Mouse (Mus musculus): Measurements from ENCODE around the gene Magi3. TPM values are rescaled to one million over a fixed set of nuclear protein-coding genes. Genes with fewer than 3 reads are reported as not detected.

Magi3 gene
- total and polyA plus RNA-seq, 3 experiments, result 0.68 to 2.6 (median 1.8) TPM

DNA sequence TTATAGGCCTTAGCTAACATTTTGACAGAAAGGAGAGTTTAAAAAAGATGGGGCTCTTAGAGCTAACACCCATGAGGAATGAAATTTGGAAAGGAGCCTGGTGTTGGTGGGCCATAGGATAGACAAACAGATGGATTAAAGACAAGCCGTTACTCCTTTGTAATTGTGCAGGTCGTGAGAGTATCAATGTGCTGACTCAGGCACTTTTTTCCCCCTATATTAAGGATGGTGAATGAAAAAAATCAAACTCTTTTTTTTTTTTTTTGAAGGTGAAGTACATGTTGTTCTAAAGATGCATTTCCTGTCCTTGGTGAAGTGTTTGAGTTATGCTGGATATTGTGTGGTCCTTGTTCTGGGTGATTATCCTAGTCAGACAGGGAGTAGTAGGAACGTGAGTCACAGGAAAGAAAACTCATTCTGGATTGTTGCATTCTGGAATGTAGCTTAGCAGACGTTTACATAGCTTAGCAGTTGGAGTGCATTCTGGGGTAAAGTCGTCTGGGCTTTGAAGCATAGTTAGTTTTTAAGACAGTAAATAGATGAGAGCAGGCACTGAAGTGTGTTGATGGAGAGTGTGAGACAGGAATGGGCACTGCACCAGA is 232.2 kb downstream of the Magi3 start:
- H3K36me3 ChIP-seq (replicated peaks in 1 of 2; ENCODE audit: control insufficient read depth in 1 of 2, insufficient read depth in 1 of 2, low read length in 1 of 2), result peaks cover 59 to 89% of the 10 kb centered on the region in 2 experiments
- no peak for DNase-seq (ENCODE audit: extremely low read depth)
- H3K27ac ChIP-seq (ENCODE audit: insufficient read depth, low read depth), result no peak overlapping the region
- H3K9ac ChIP-seq (ENCODE audit: insufficient read depth, low read depth), result no peak overlapping the region
- peaks cover 0 to 12% of the 10 kb centered on the region in 2 experiments; a peak in 1 of 4 replicates for H3K4me1 ChIP-seq (ENCODE audit: control insufficient read depth in 1 of 2, insufficient read depth in 2 of 2)
- no peak overlapping the region for H3K4me3 ChIP-seq (replicated peaks in 1 of 3; ENCODE audit: low read depth in 2 of 3, low read length in 2 of 3, poor library complexity in 1 of 3)
- H3K9me3 ChIP-seq (replicated peaks; ENCODE audit: low read length), result no peaks in the 10 kb centered on the region
- no peaks in the 10 kb centered on the region for H3K27me3 ChIP-seq (replicated peaks)
- in situ Hi-C loops (cut with MboI; ENCODE audit: low pct_ligation_motif_present, low pct_unique_long_range_greater_than_20kb, low sequenced_read_pairs) (no loop called here), dilution Hi-C loops (cut with MboI; ENCODE audit: extremely low pct_ligation_motif_present, extremely low pct_unique_long_range_greater_than_20kb, low sequenced_read_pairs) (no loop called here)
- H3K4me2 ChIP-seq (ENCODE audit: insufficient read depth, low read depth, poor library complexity, severe bottlenecking), result no peak overlapping the region
- H3K79me2 ChIP-seq (replicated peaks; ENCODE audit: control insufficient read depth, extremely low read depth, insufficient read depth, poor library complexity, severe bottlenecking), result no peaks in the 10 kb centered on the region
- TF ChIP-seq CHD1 (IDR thresholded peaks at IDR 0.05; ENCODE audit: low read depth, low read length) (no peak), MAFK (IDR thresholded peaks at IDR 0.05; ENCODE audit: insufficient replicate concordance, low read length) (peak; percentile 79)

DNA sequence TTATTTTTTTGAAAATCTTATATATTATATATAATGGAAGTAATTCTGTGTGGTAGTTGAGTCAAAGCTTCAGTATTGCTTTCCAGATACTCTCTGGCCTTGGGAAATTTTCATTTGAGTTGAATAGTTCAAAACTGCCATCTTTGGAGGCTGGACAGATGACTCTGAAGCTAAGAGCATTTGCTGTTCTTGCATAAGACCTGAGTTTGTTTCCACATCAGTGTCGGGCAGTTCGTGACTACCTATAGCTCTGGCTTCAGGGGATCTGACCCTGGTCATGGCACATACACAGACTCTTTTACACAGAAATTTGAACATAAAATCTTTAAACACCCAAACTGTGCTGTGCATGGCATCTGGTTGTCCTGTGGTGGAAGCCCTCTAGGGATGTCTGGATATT is 235.0 kb downstream of the Magi3 start:
- Histone ChIP-seq H3K79me2 (replicated peaks; ENCODE audit: control insufficient read depth, extremely low read depth, insufficient read depth, poor library complexity, severe bottlenecking) (no peaks in the 10 kb centered on the region), H3K36me3 (replicated peaks in 1 of 2; ENCODE audit: control insufficient read depth in 1 of 2, insufficient read depth in 1 of 2, low read length in 1 of 2) (peaks cover 52 to 88% of the 10 kb centered on the region in 2 experiments), H3K9me3 (replicated peaks; ENCODE audit: low read length) (no peaks in the 10 kb centered on the region), H3K27ac (ENCODE audit: insufficient read depth, low read depth) (no peak overlapping the region), H3K4me1 (ENCODE audit: control insufficient read depth in 1 of 2, insufficient read depth in 2 of 2) (peaks cover 0 to 4% of the 10 kb centered on the region in 2 experiments; a peak in 1 of 4 replicates), H3K27me3 (replicated peaks) (no peaks in the 10 kb centered on the region), H3K4me3 (replicated peaks in 1 of 3; ENCODE audit: low read depth in 2 of 3, low read length in 2 of 3, poor library complexity in 1 of 3) (no peak overlapping the region), H3K4me2 (ENCODE audit: insufficient read depth, low read depth, poor library complexity, severe bottlenecking) (no peak overlapping the region), H3K9ac (ENCODE audit: insufficient read depth, low read depth) (no peak overlapping the region)
- dilution Hi-C loops (cut with MboI; ENCODE audit: extremely low pct_ligation_motif_present, extremely low pct_unique_long_range_greater_than_20kb, low sequenced_read_pairs), result no loop called here
- TF ChIP-seq EP300 (IDR thresholded peaks at IDR 0.05; ENCODE audit: low read length) (no peak), SIN3A (IDR thresholded peaks at IDR 0.05; ENCODE audit: low read length) (no peak), USF1 (IDR thresholded peaks at IDR 0.05; ENCODE audit: low read depth, low read length) (no peak), TBP (conservative IDR thresholded peaks at IDR 0.05; ENCODE audit: low read depth, low read length) (no peak), CTCF (conservative IDR thresholded peaks at IDR 0.05 in 1 of 2, IDR thresholded peaks at IDR 0.05 in 1 of 2; ENCODE audit: low read depth in 2 of 2, low read length in 2 of 2) (no peak), NELFE (IDR thresholded peaks at IDR 0.05; ENCODE audit: low read depth, low read length) (no peak), JUND (conservative IDR thresholded peaks at IDR 0.05; ENCODE audit: low read depth, low read length) (no peak), ZKSCAN1 (IDR thresholded peaks at IDR 0.05; ENCODE audit: borderline replicate concordance, low read depth, low read length) (no peak), ZNF384 (IDR thresholded peaks at IDR 0.05; ENCODE audit: low read depth, low read length) (no peak), CHD1 (IDR thresholded peaks at IDR 0.05; ENCODE audit: low read depth, low read length) (no peak), MAX (IDR thresholded peaks at IDR 0.05; ENCODE audit: low read length) (no peak), SMC3 (IDR thresholded peaks at IDR 0.05; ENCODE audit: low read depth, low read length) (no peak), RAD21 (IDR thresholded peaks at IDR 0.05; ENCODE audit: low read depth, low read length) (no peak), PAX5 (IDR thresholded peaks at IDR 0.05; ENCODE audit: low read length) (no peak), HCFC1 (IDR thresholded peaks at IDR 0.05; ENCODE audit: low read depth, low read length) (no peak), ELF1 (IDR thresholded peaks at IDR 0.05; ENCODE audit: low read depth, low read length) (no peak), IRF4 (IDR thresholded peaks at IDR 0.05; ENCODE audit: low read depth, low read length) (no peak), MAFK (IDR thresholded peaks at IDR 0.05; ENCODE audit: insufficient replicate concordance, low read length) (no peak)
- no peak for DNase-seq (ENCODE audit: extremely low read depth)
- in situ Hi-C loops (cut with MboI; ENCODE audit: low pct_ligation_motif_present, low pct_unique_long_range_greater_than_20kb, low sequenced_read_pairs), result no loop called here
